Mouse (Mus musculus) bone marrow, adult 2 months (tissue): ENCODE results near the gene Rps2. TPM values are rescaled to one million over a fixed set of nuclear protein-coding genes. Genes with fewer than 3 reads are reported as not detected.

Source experiments
- H3K27ac ChIP-seq: fragments of 200-500 bp; 2 replicates; pipeline ENCODE4 v1.5.1; 2012; ENCODE audit warnings: low read depth, mild to moderate bottlenecking, control low read depth, inconsistent platforms, low read length; ENCODE audit not compliant: control insufficient read depth, poor library complexity, insufficient read depth
- H3K4me1 ChIP-seq: fragments of 200-500 bp; 2 replicates; pipeline ENCODE4 v1.6.1; 2011; ENCODE audit warnings: low read length; ENCODE audit not compliant: control insufficient read depth, insufficient read depth
- H3K4me3 ChIP-seq: fragments of 200-500 bp; replicated peaks from 2 replicates; pipeline ENCODE3; 2011; ENCODE audit warnings: mild to moderate bottlenecking, low read depth, low read length, control low read depth; ENCODE audit not compliant: control insufficient read depth
- CTCF ChIP-seq: fragments of 200-500 bp; IDR thresholded peaks from 2 replicates; pipeline ENCODE4 v1.5.1; 2011; ENCODE audit warnings: low read length, control low read depth; ENCODE audit not compliant: control insufficient read depth, insufficient read depth
- POLR2A ChIP-seq: fragments of 200-500 bp; IDR thresholded peaks from 2 replicates; pipeline ENCODE4 v1.6.1; 2011; ENCODE audit warnings: low read depth, mild to moderate bottlenecking, control low read depth, low read length, borderline replicate concordance; ENCODE audit not compliant: control insufficient read depth
- WGBS: fragments of 180-500 bp; shearing (Covaris S2); methylation state at CpG from one replicate; pipeline ENCODE4 v1.1.7; 2018; 5-methylcytosine and 5-hydroxymethylcytosine counted together
- polyA plus RNA-seq: library from polyadenylated mRNA; stranded (reverse); fragments of >200 nt; gene quantifications from 2 replicates; pipeline ENCODE4 v1.2.4, GENCODE M21; 2011; ENCODE audit warnings: low replicate concordance; ENCODE audit not compliant: missing spikeins, insufficient read depth, insufficient read length

The Rps2 gene
- polyA plus RNA-seq, 1 experiment, result 1,146 TPM

DNA sequence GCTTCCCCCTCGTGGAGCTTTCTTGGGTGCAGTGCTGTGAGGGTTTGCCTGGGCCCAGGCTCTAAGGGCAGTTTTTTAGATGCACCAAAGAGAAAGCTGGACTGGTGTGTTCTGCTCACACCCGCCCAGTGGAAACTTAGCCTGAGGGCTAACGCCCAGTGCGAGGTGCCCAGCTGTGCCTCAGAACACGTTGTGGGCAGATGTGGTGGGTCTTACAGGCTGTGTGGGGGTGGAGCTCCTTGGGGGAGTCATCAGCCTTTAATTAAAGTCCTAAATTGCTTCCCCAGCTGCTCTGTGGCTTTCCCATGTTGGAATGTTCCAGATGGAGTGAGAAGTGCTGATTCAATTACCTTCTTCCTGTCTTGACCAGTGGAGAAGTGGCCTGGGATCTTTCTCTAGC lies 43.2 kb downstream of the Rps2 start:
- no peak overlapping the region for H3K27ac ChIP-seq
- no peak overlapping the region for H3K4me3 ChIP-seq
- no peaks in the 10 kb centered on the region for H3K4me1 ChIP-seq
- WGBS, result 49% methylated on average over 5 of the region's 5 CpGs
- no peak for TF ChIP-seq POLR2A
- no peak for TF ChIP-seq CTCF

- no peak overlapping the region for H3K4me3 ChIP-seq
- TF ChIP-seq POLR2A (no peak), CTCF (no peak)
- 45% methylated on average over 22 of the region's 22 CpGs for WGBS
- H3K27ac ChIP-seq, result no peak overlapping the region
- no peaks in the 10 kb centered on the region for H3K4me1 ChIP-seq
Measured at GRCm38 (mm10) chr17:24765016-24765905, 47.3 kb downstream of the Rps2 start.

GRCm38 (mm10) chr17:24766266-24766875 lies 48.5 kb downstream of the Rps2 start:
- Histone ChIP-seq H3K27ac (no peak overlapping the region), H3K4me1 (no peaks in the 10 kb centered on the region), H3K4me3 (no peak overlapping the region)
- TF ChIP-seq CTCF (no peak), POLR2A (no peak)
- WGBS, result 43% methylated on average over 12 of the region's 12 CpGs

DNA sequence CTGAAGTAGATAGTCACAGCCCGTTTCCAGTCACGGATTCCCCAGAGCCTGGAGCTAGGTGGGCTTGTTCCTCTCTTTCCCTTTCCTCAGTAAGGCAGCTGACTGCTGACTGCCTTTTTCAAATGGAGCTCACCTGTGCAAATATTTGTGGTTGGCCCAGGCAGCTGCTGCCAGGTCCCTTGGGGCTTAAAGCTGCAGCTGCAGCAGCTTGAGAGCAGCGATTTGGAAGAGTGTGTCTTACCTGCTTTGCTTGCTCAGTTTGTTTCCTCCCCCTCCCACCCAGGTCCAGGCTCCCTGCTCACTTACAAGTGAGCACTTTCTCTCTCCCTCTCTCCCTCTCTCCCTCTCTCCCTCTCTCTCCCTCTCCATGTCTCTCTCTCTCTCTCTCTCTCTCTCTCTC lies 51.2 kb downstream of the Rps2 start:
- no peaks in the 10 kb centered on the region for H3K4me1 ChIP-seq
- H3K27ac ChIP-seq, result no peak overlapping the region
- TF ChIP-seq POLR2A, result no peak
- no peak for TF ChIP-seq CTCF
- WGBS, result 46% methylated on average over 3 of the region's 3 CpGs
- no peak overlapping the region for H3K4me3 ChIP-seq

Other genes with a start within 250 kb of the Rps2 start
- gene E4f1, start 247.8 kb upstream of the Rps2 start, polyA plus RNA-seq, result 34.5 and 70.1 TPM in 2 replicates
- gene Pgp, start 247.7 kb upstream of the Rps2 start, polyA plus RNA-seq, result 33.0 and 34.7 TPM in 2 replicates
- 3.3 TPM in 1 of 2 replicates, not detected in the other for gene Bricd5, start 244.2 kb upstream of the Rps2 start, polyA plus RNA-seq
- gene Mlst8, start 239.0 kb upstream of the Rps2 start, polyA plus RNA-seq, result 9.8 and 22.9 TPM in 2 replicates
- not detected in 2 replicates for gene Caskin1, start 229.5 kb upstream of the Rps2 start, polyA plus RNA-seq
- 79.2 and 108 TPM in 2 replicates for gene Traf7, start 190.2 kb upstream of the Rps2 start, polyA plus RNA-seq
- not detected in 2 replicates for gene Rab26, start 183.9 kb upstream of the Rps2 start, polyA plus RNA-seq
- gene Pkd1, start 168.3 kb upstream of the Rps2 start, polyA plus RNA-seq, result 10.4 and 17.9 TPM in 2 replicates
- gene Tsc2, start 85.5 kb upstream of the Rps2 start, polyA plus RNA-seq, result 38.1 and 92.1 TPM in 2 replicates
- gene Nthl1, start 85.4 kb upstream of the Rps2 start, polyA plus RNA-seq, result 4.6 and 6.5 TPM in 2 replicates
- 5.2 and 5.9 TPM in 2 replicates for gene Slc9a3r2, start 67.8 kb upstream of the Rps2 start, polyA plus RNA-seq
- not detected in 2 replicates for gene Npw, start 59.7 kb upstream of the Rps2 start, polyA plus RNA-seq
- gene Zfp598, start 48.4 kb upstream of the Rps2 start, polyA plus RNA-seq, result 19.6 and 29.3 TPM in 2 replicates
- gene Syngr3, start 28.2 kb upstream of the Rps2 start, polyA plus RNA-seq, result not detected in 2 replicates
- gene Gfer, start 22.0 kb upstream of the Rps2 start, polyA plus RNA-seq, result 19.3 and 42.9 TPM in 2 replicates
- 2.1 and 2.5 TPM in 2 replicates for gene Noxo1, start 21.9 kb upstream of the Rps2 start, polyA plus RNA-seq
- 19.4 and 28.1 TPM in 2 replicates for gene Tbl3, start 10.5 kb upstream of the Rps2 start, polyA plus RNA-seq
- gene Rnf151, start 53 bp upstream of the Rps2 start, polyA plus RNA-seq, result not detected in 2 replicates
- 150 and 172 TPM in 2 replicates for gene Ndufb10, start 6.4 kb downstream of the Rps2 start, polyA plus RNA-seq
- 2.5 TPM in 1 of 2 replicates, not detected in the other for gene Rpl3l, start 9.7 kb downstream of the Rps2 start, polyA plus RNA-seq
- gene Msrb1, start 18.5 kb downstream of the Rps2 start, polyA plus RNA-seq, result 106 and 309 TPM in 2 replicates
- 2.2 TPM in 1 of 2 replicates, not detected in the other for gene Hs3st6, start 34.9 kb downstream of the Rps2 start, polyA plus RNA-seq
- 0.77 TPM in 1 of 2 replicates, not detected in the other for gene Meiob, start 86.2 kb downstream of the Rps2 start, polyA plus RNA-seq
- gene Hagh, start 122.0 kb downstream of the Rps2 start, polyA plus RNA-seq, result 92.4 and 146 TPM in 2 replicates
- gene Fahd1, start 132.2 kb downstream of the Rps2 start, polyA plus RNA-seq, result 51.5 and 67.1 TPM in 2 replicates
- gene Igfals, start 147.9 kb downstream of the Rps2 start, polyA plus RNA-seq, result not detected in 2 replicates
- 34.2 and 45.6 TPM in 2 replicates for gene Nubp2, start 168.2 kb downstream of the Rps2 start, polyA plus RNA-seq
- gene Spsb3, start 168.5 kb downstream of the Rps2 start, polyA plus RNA-seq, result 37.8 and 47.2 TPM in 2 replicates
- 8.2 and 35.6 TPM in 2 replicates for gene Eme2, start 177.0 kb downstream of the Rps2 start, polyA plus RNA-seq
- gene Mrps34, start 177.0 kb downstream of the Rps2 start, polyA plus RNA-seq, result 23.4 and 43.9 TPM in 2 replicates
- gene Nme3, start 178.4 kb downstream of the Rps2 start, polyA plus RNA-seq, result 51.7 and 64.3 TPM in 2 replicates
- gene Mapk8ip3, start 218.9 kb downstream of the Rps2 start, polyA plus RNA-seq, result 51.0 and 96.3 TPM in 2 replicates
- 12.2 and 31.5 TPM in 2 replicates for gene Jpt2, start 242.6 kb downstream of the Rps2 start, polyA plus RNA-seq